Mouse (Mus musculus): ENCODE results near the gene Atrnl1. TPM values are rescaled to one million over a fixed set of nuclear protein-coding genes. Genes with fewer than 3 reads are reported as not detected.

Gene Atrnl1
- polyA plus RNA-seq, 1 experiment = 34.5 TPM

DNA sequence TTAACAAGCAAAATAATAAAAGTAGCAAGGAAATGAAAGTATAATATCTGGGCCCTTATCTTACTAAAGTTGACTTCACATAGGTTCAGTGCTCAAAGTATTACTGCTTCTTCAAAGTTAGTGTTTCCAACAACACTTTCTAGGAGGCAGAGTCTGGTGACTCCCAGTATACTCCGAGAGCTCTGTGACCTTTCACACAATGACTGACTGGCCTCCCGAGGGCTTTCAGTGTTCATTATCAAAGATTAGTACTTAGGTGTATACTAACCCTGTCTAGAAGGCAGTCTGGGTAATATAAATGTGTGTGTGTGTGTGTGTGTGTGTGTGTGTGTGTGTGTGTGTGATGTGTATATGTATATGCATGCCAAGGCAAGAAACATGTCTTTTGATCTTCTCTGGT is 332.5 kb downstream of the Atrnl1 start:
- TF ChIP-seq POLR2A (IDR thresholded peaks at IDR 0.05; ENCODE audit: extremely low read depth, insufficient read depth, low read length) (no peak), CTCF (IDR thresholded peaks at IDR 0.05; ENCODE audit: extremely low read depth, insufficient read depth, low read length) (no peak)
- Histone ChIP-seq H3K4me3 (ENCODE audit: insufficient read depth, low read length) (no peak overlapping the region), H3K27ac (ENCODE audit: insufficient read depth, low read length) (no peak overlapping the region)

GRCm38 (mm10) chr19:57944680-57945079 is 333.8 kb downstream of the Atrnl1 start:
- peaks cover 6% of the 10 kb centered on the region for H3K4me1 ChIP-seq (ENCODE audit: control insufficient read depth, insufficient read depth, low read length)
- no peak for TF ChIP-seq CTCF (IDR thresholded peaks at IDR 0.05; ENCODE audit: extremely low read depth, insufficient read depth, low read length)
- no peak for TF ChIP-seq POLR2A (IDR thresholded peaks at IDR 0.05; ENCODE audit: extremely low read depth, insufficient read depth, low read length)
- no peak overlapping the region for H3K4me3 ChIP-seq (ENCODE audit: insufficient read depth, low read length)
- H3K27ac ChIP-seq (ENCODE audit: insufficient read depth, low read length) = no peak overlapping the region

More for the DNA sequence above, 332.5 kb downstream of the Atrnl1 start:
- H3K4me1 ChIP-seq (ENCODE audit: control insufficient read depth, insufficient read depth, low read length) = peaks cover 6% of the 10 kb centered on the region

GRCm38 (mm10) chr19:57945626-57946250 is 334.9 kb downstream of the Atrnl1 start:
- Histone ChIP-seq H3K4me3 (ENCODE audit: insufficient read depth, low read length) (no peak overlapping the region), H3K4me1 (ENCODE audit: control insufficient read depth, insufficient read depth, low read length) (peaks cover 6% of the 10 kb centered on the region), H3K27ac (ENCODE audit: insufficient read depth, low read length) (no peak overlapping the region)
- no peak for TF ChIP-seq CTCF (IDR thresholded peaks at IDR 0.05; ENCODE audit: extremely low read depth, insufficient read depth, low read length)
- no peak for TF ChIP-seq POLR2A (IDR thresholded peaks at IDR 0.05; ENCODE audit: extremely low read depth, insufficient read depth, low read length)

DNA sequence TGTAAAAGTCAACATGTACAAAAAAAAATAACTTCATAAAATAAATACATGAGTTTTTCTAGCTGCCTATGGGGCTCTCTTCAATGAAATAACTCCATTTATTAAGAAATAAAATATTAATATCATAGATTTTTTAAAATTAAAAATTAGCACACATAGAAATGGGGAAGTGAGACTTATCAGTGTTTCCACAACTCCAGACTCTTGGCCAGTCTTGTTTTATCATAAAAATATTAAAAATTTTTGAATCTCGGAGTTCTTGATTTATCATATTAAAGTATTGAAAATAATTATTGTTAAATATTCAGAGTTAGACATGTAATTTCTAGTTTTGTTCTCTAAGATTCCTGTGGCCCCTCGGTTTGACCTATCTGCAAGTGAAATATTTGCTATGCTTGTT is 337.7 kb downstream of the Atrnl1 start:
- Histone ChIP-seq H3K4me3 (ENCODE audit: insufficient read depth, low read length) (no peak overlapping the region), H3K27ac (ENCODE audit: insufficient read depth, low read length) (no peak overlapping the region), H3K4me1 (ENCODE audit: control insufficient read depth, insufficient read depth, low read length) (no peaks in the 10 kb centered on the region)
- TF ChIP-seq CTCF (IDR thresholded peaks at IDR 0.05; ENCODE audit: extremely low read depth, insufficient read depth, low read length) (no peak), POLR2A (IDR thresholded peaks at IDR 0.05; ENCODE audit: extremely low read depth, insufficient read depth, low read length) (no peak)

DNA sequence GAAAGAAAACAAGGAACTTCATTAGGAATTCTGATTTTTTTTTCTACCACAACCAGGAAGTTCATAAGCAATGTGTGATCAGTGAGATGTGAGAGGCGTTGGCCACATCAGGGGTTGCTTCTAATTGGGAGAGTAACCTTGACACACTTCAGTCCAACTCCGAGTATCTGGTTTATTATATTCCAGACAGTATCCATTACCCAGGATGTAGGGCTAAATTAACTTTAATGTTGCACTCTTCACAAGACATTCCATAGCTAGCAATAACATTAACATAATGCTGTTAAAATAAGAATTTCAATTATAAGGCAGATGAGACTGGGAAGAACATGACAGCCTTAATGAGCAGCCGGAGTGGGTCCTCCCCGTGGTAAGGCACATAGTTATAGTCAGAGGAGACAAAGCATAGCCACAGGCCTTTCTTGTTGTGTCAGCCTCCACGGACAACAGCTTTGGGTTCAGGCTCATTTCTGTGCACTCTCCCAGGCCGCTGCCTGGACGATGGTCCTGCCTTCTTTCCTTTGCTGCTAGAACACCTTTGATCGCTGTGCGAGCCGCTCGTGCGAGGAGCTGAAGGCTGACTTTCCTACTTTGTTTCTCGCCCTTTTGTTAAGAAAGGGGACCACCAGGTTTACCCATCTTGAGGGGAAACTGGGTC is 338.6 kb downstream of the Atrnl1 start:
- TF ChIP-seq POLR2A (IDR thresholded peaks at IDR 0.05; ENCODE audit: extremely low read depth, insufficient read depth, low read length) (no peak), CTCF (IDR thresholded peaks at IDR 0.05; ENCODE audit: extremely low read depth, insufficient read depth, low read length) (no peak)
- Histone ChIP-seq H3K4me3 (ENCODE audit: insufficient read depth, low read length) (no peak overlapping the region), H3K4me1 (ENCODE audit: control insufficient read depth, insufficient read depth, low read length) (no peaks in the 10 kb centered on the region), H3K27ac (ENCODE audit: insufficient read depth, low read length) (no peak overlapping the region)

GRCm38 (mm10) chr19:57954131-57954530 is 343.3 kb downstream of the Atrnl1 start:
- H3K27ac ChIP-seq (ENCODE audit: insufficient read depth, low read length) = no peak overlapping the region

GRCm38 (mm10) chr19:57956459-57956858 is 345.6 kb downstream of the Atrnl1 start:
- TF ChIP-seq CTCF (IDR thresholded peaks at IDR 0.05; ENCODE audit: extremely low read depth, insufficient read depth, low read length) (no peak), POLR2A (IDR thresholded peaks at IDR 0.05; ENCODE audit: extremely low read depth, insufficient read depth, low read length) (no peak)
- H3K4me3 ChIP-seq (ENCODE audit: insufficient read depth, low read length) = no peak overlapping the region
- H3K27ac ChIP-seq (ENCODE audit: insufficient read depth, low read length) = no peak overlapping the region
- H3K4me1 ChIP-seq (ENCODE audit: control insufficient read depth, insufficient read depth, low read length) = no peaks in the 10 kb centered on the region

More at GRCm38 (mm10) chr19:57954131-57954530, 343.3 kb downstream of the Atrnl1 start:
- Histone ChIP-seq H3K4me3 (ENCODE audit: insufficient read depth, low read length) (no peak overlapping the region), H3K4me1 (ENCODE audit: control insufficient read depth, insufficient read depth, low read length) (no peaks in the 10 kb centered on the region)
- no peak for TF ChIP-seq POLR2A (IDR thresholded peaks at IDR 0.05; ENCODE audit: extremely low read depth, insufficient read depth, low read length)
- TF ChIP-seq CTCF (IDR thresholded peaks at IDR 0.05; ENCODE audit: extremely low read depth, insufficient read depth, low read length) = no peak

- no peak overlapping the region for H3K4me3 ChIP-seq (ENCODE audit: insufficient read depth, low read length)
- H3K27ac ChIP-seq (ENCODE audit: insufficient read depth, low read length) = no peak overlapping the region
- no peaks in the 10 kb centered on the region for H3K4me1 ChIP-seq (ENCODE audit: control insufficient read depth, insufficient read depth, low read length)
- no peak for TF ChIP-seq POLR2A (IDR thresholded peaks at IDR 0.05; ENCODE audit: extremely low read depth, insufficient read depth, low read length)
- TF ChIP-seq CTCF (IDR thresholded peaks at IDR 0.05; ENCODE audit: extremely low read depth, insufficient read depth, low read length) = no peak
These were observed 346.5 kb downstream of the Atrnl1 start for GRCm38 (mm10) chr19:57957363-57957762.

DNA sequence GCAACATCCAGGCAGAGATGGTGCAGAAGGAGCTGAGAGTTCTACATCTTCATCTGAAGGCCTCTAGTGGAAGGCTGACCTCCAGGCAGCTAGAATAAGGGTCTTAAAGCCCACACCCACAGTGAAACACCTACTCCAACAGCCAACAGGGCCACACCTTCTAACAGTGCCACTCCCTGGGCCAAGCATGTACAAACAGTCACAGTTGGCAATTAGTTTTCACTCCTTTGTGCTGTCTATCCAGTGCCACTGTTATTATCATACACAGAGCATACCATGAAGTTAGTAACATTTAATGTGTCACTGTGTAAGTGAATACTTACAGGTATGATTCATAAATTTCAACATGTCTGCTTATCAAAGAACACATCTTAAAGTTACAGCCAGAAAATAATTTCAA is 347.3 kb downstream of the Atrnl1 start:
- H3K27ac ChIP-seq (ENCODE audit: insufficient read depth, low read length) = no peak overlapping the region

GRCm38 (mm10) chr19:57958726-57959125 is 347.9 kb downstream of the Atrnl1 start:
- H3K27ac ChIP-seq (ENCODE audit: insufficient read depth, low read length) = no peak overlapping the region
- H3K4me3 ChIP-seq (ENCODE audit: insufficient read depth, low read length) = no peak overlapping the region
- TF ChIP-seq POLR2A (IDR thresholded peaks at IDR 0.05; ENCODE audit: extremely low read depth, insufficient read depth, low read length) = no peak
- TF ChIP-seq CTCF (IDR thresholded peaks at IDR 0.05; ENCODE audit: extremely low read depth, insufficient read depth, low read length) = no peak
- H3K4me1 ChIP-seq (ENCODE audit: control insufficient read depth, insufficient read depth, low read length) = no peaks in the 10 kb centered on the region

More for the DNA sequence above, 347.3 kb downstream of the Atrnl1 start:
- TF ChIP-seq POLR2A (IDR thresholded peaks at IDR 0.05; ENCODE audit: extremely low read depth, insufficient read depth, low read length) = no peak
- Histone ChIP-seq H3K4me3 (ENCODE audit: insufficient read depth, low read length) (no peak overlapping the region), H3K4me1 (ENCODE audit: control insufficient read depth, insufficient read depth, low read length) (no peaks in the 10 kb centered on the region)
